Mouse (Mus musculus) heart, embryonic 13.5 days (tissue): ENCODE measurements at regions not wholly inside any gene's neighbourhood (a gene's known extent, or its start where the extent isn't known, plus 50 kb on each side); places are given as distances from the start of the nearest gene placed in this dataset.

Experiments used
- ATAC-seq: fragments of 200-750 bp; cut with Nextera tagmentation; 2 replicates; pipeline ENCODE4 v1.8.0; 2017; ENCODE audit warnings: moderate TSS enrichment; ENCODE audit not compliant: insufficient number of reproducible peaks, low FRiP score, low TSS enrichment; ENCODE audit errors: extremely low read depth
- H3K27ac ChIP-seq: fragments of 300-500 bp; sonication (generic); replicated peaks from 2 replicates; pipeline ENCODE4 v1.5.1; 2015; ENCODE audit warnings: moderate library complexity, mild to moderate bottlenecking, inconsistent platforms
- H3K27me3 ChIP-seq: fragments of 300-500 bp; sonication (generic); replicated peaks from 2 replicates; pipeline ENCODE4 v1.6.1; 2015; ENCODE audit warnings: mild to moderate bottlenecking, inconsistent platforms
- H3K36me3 ChIP-seq: fragments of 300-500 bp; sonication (generic); 2 replicates; pipeline ENCODE4 v1.6.1; 2015; ENCODE audit warnings: mild to moderate bottlenecking, inconsistent platforms
- H3K4me1 ChIP-seq: fragments of 300-500 bp; sonication (generic); 2 replicates; pipeline ENCODE4 v1.6.1; 2015; ENCODE audit warnings: inconsistent platforms
- H3K4me2 ChIP-seq: fragments of 300-500 bp; sonication (generic); 2 replicates; pipeline ENCODE4 v1.6.1; 2015; ENCODE audit warnings: inconsistent platforms, mild to moderate bottlenecking, moderate library complexity
- H3K4me3 ChIP-seq: fragments of 300-500 bp; sonication (generic); 2 replicates; pipeline ENCODE4 v1.5.1; 2015; ENCODE audit warnings: moderate library complexity, mild to moderate bottlenecking, inconsistent platforms
- H3K9ac ChIP-seq: fragments of 300-500 bp; sonication (generic); 2 replicates; pipeline ENCODE4 v1.6.1; 2015; ENCODE audit warnings: inconsistent platforms, mild to moderate bottlenecking, moderate library complexity
- H3K9me3 ChIP-seq: fragments of 300-500 bp; sonication (generic); 2 replicates; pipeline ENCODE4 v1.6.1; 2016; ENCODE audit warnings: inconsistent platforms
- WGBS: fragments of 180-500 bp; shearing (Covaris S2); methylation state at CpG from one replicate; pipeline ENCODE4 v1.1.7; 2015; ENCODE audit warnings: mixed read lengths; 5-methylcytosine and 5-hydroxymethylcytosine counted together

- no peak overlapping the region for H3K4me2 ChIP-seq
- H3K4me1 ChIP-seq, result no peaks in the 10 kb centered on the region
- H3K9me3 ChIP-seq, result peaks cover 16% of the 10 kb centered on the region; the same call in 1 of the 2 replicates
- ATAC-seq, result no peak
- H3K27me3 ChIP-seq, result peaks cover 38% of the 10 kb centered on the region
- no peaks in the 10 kb centered on the region for H3K36me3 ChIP-seq
- no peak overlapping the region for H3K9ac ChIP-seq
- no peak overlapping the region for H3K27ac ChIP-seq
- no peak overlapping the region for H3K4me3 ChIP-seq
- WGBS, result 76% methylated on average over 22 of the region's 22 CpGs
Measured at GRCm38 (mm10) chr5:139625871-139626460, 82.7 kb downstream of the Uncx start.

GRCm38 (mm10) chr5:139627552-139627951, 84.3 kb downstream of the Uncx start:
- Histone ChIP-seq H3K9ac (no peak overlapping the region), H3K4me1 (no peaks in the 10 kb centered on the region), H3K36me3 (no peaks in the 10 kb centered on the region), H3K27ac (no peak overlapping the region), H3K9me3 (peaks cover 16% of the 10 kb centered on the region; the same call in 1 of the 2 replicates), H3K4me2 (no peak overlapping the region), H3K27me3 (peaks cover 36% of the 10 kb centered on the region), H3K4me3 (no peak overlapping the region)
- 44% methylated on average over 1 of the region's 1 CpGs for WGBS
- no peak for ATAC-seq

- Histone ChIP-seq H3K27me3 (peaks cover 4% of the 10 kb centered on the region; the same call in 1 of the 2 replicates), H3K4me3 (no peak overlapping the region), H3K4me2 (no peak overlapping the region), H3K4me1 (no peaks in the 10 kb centered on the region), H3K9ac (no peak overlapping the region), H3K36me3 (no peaks in the 10 kb centered on the region), H3K9me3 (no peaks in the 10 kb centered on the region), H3K27ac (no peak overlapping the region)
- no peak for ATAC-seq
- whole genome bisulfite sequencing, result 75% methylated on average over 2 of the region's 2 CpGs
Measured at GRCm38 (mm10) chr5:139637028-139637427, 93.7 kb downstream of the Uncx start.

GRCm38 (mm10) chr5:139640652-139641612, 95.2 kb downstream of the Micall2 start:
- Histone ChIP-seq H3K9ac (no peak overlapping the region), H3K4me1 (no peaks in the 10 kb centered on the region), H3K27me3 (peaks cover 19% of the 10 kb centered on the region), H3K9me3 (no peaks in the 10 kb centered on the region), H3K27ac (no peak overlapping the region), H3K36me3 (no peaks in the 10 kb centered on the region), H3K4me3 (no peak overlapping the region), H3K4me2 (no peak overlapping the region)
- WGBS, result 58% methylated on average over 16 of the region's 16 CpGs
- ATAC-seq, result no peak

GRCm38 (mm10) chr5:139644816-139645215, 91.3 kb downstream of the Micall2 start:
- Histone ChIP-seq H3K9me3 (no peaks in the 10 kb centered on the region), H3K4me2 (no peak overlapping the region), H3K4me1 (no peaks in the 10 kb centered on the region), H3K27ac (no peak overlapping the region), H3K27me3 (peaks cover 44% of the 10 kb centered on the region), H3K4me3 (no peak overlapping the region), H3K9ac (no peak overlapping the region), H3K36me3 (no peaks in the 10 kb centered on the region)
- 67% methylated on average over 6 of the region's 6 CpGs for WGBS
- no peak for ATAC-seq

- 55% methylated on average over 4 of the region's 4 CpGs for WGBS
- Histone ChIP-seq H3K27ac (no peak overlapping the region), H3K4me1 (no peaks in the 10 kb centered on the region), H3K9ac (no peak overlapping the region), H3K4me2 (no peak overlapping the region), H3K4me3 (no peak overlapping the region), H3K9me3 (no peaks in the 10 kb centered on the region), H3K36me3 (no peaks in the 10 kb centered on the region), H3K27me3 (peaks cover 29% of the 10 kb centered on the region)
- ATAC-seq, result no peak
Measured at GRCm38 (mm10) chr5:139651041-139651440, 85.1 kb downstream of the Micall2 start.
